Mouse (Mus musculus) CH12.LX (cell line): ENCODE measurements around the gene Kmt5a. TPM values are rescaled to one million over a fixed set of nuclear protein-coding genes. Genes with fewer than 3 reads are reported as not detected.

Source experiments
- DNase-seq: peaks from one replicate; pipeline ENCODE4 v3.0.0-alpha.2; 2013; ENCODE audit errors: extremely low read depth
- H3K27ac ChIP-seq: 2 replicates; pipeline ENCODE4 v1.5.1; 2012; ENCODE audit warnings: low read depth, mild to moderate bottlenecking, control low read depth, moderate library complexity; ENCODE audit not compliant: insufficient read depth
- H3K27me3 ChIP-seq: replicated peaks from 2 replicates; pipeline ENCODE3; 2012; ENCODE audit warnings: inconsistent platforms
- H3K36me3 ChIP-seq, 2 experiments: replicated peaks in 1 of 2; 2 replicates each; pipeline versions ENCODE3 to v1.6.1; 2012; ENCODE audit warnings: inconsistent platforms in 1 of 2, low read length in 1 of 2, mild to moderate bottlenecking in 1 of 2, mixed read lengths in 1 of 2, moderate library complexity in 1 of 2; ENCODE audit not compliant: control insufficient read depth in 1 of 2, insufficient read depth in 1 of 2
- H3K4me1 ChIP-seq, 2 experiments: 2 replicates each; pipeline ENCODE4 v1.6.1; 2012; ENCODE audit warnings: inconsistent platforms in 1 of 2, moderate library complexity in 1 of 2; ENCODE audit not compliant: insufficient read depth in 2 of 2, control insufficient read depth in 1 of 2
- H3K4me2 ChIP-seq: 2 replicates; pipeline ENCODE4 v1.6.1; 2012; ENCODE audit warnings: low read depth, mild to moderate bottlenecking, control low read depth; ENCODE audit not compliant: poor library complexity, insufficient read depth, severe bottlenecking
- H3K4me3 ChIP-seq, 3 experiments: fragments of 150-350 bp in 1 of 3; sonication (generic) in 1 of 3; replicated peaks in 1 of 3; 2 replicates each; pipeline versions ENCODE3 to v1.5.1; 2011 to 2012; ENCODE audit warnings: low read depth in 2 of 3, low read length in 2 of 3, mild to moderate bottlenecking in 2 of 3, moderate library complexity in 2 of 3, control low read depth in 1 of 3, improper control_type of control experiment in 1 of 3, inconsistent platforms in 1 of 3, mixed read lengths in 1 of 3; ENCODE audit not compliant: poor library complexity in 1 of 3
- H3K79me2 ChIP-seq: replicated peaks from 2 replicates; pipeline ENCODE4 v1.6.1; 2012; ENCODE audit warnings: mild to moderate bottlenecking, moderate library complexity; ENCODE audit not compliant: control insufficient read depth, poor library complexity, insufficient read depth, severe bottlenecking; ENCODE audit errors: extremely low read depth
- H3K9ac ChIP-seq: 2 replicates; pipeline ENCODE4 v1.6.1; 2012; ENCODE audit warnings: low read depth, mild to moderate bottlenecking, control low read depth, moderate library complexity; ENCODE audit not compliant: insufficient read depth
- H3K9me3 ChIP-seq: replicated peaks from 2 replicates; pipeline ENCODE3; 2012; ENCODE audit warnings: low read length, inconsistent platforms, mixed read lengths
- CHD1 ChIP-seq: IDR thresholded peaks from 2 replicates; pipeline ENCODE4 v1.6.1; 2012; ENCODE audit warnings: low read depth, low read length, improper control_type of control experiment, inconsistent platforms
- CTCF ChIP-seq, 2 experiments: IDR thresholded peaks in 1 of 2; conservative IDR thresholded peaks in 1 of 2; 2 replicates each; pipeline ENCODE4 v1.5.1; 2011 to 2012; ENCODE audit warnings: low read depth in 2 of 2, low read length in 2 of 2, improper control_type of control experiment in 1 of 2, inconsistent platforms in 1 of 2, mild to moderate bottlenecking in 1 of 2, moderate library complexity in 1 of 2
- E2F4 ChIP-seq: IDR thresholded peaks from 2 replicates; pipeline ENCODE4 v1.6.1; 2011; ENCODE audit warnings: low read depth, low read length, improper control_type of control experiment; ENCODE audit not compliant: insufficient replicate concordance
- ELF1 ChIP-seq: IDR thresholded peaks from 2 replicates; pipeline ENCODE4 v1.6.1; 2014; ENCODE audit warnings: low read depth, mild to moderate bottlenecking, inconsistent platforms, low read length, improper control_type of control experiment
- ETS1 ChIP-seq: conservative IDR thresholded peaks from 2 replicates; pipeline ENCODE4 v1.6.1; 2012; ENCODE audit warnings: low read depth, mild to moderate bottlenecking, inconsistent platforms, low read length, improper control_type of control experiment, moderate library complexity
- HCFC1 ChIP-seq: IDR thresholded peaks from 2 replicates; pipeline ENCODE4 v1.6.1; 2012; ENCODE audit warnings: low read depth, mild to moderate bottlenecking, inconsistent platforms, low read length, improper control_type of control experiment
- JUN ChIP-seq: IDR thresholded peaks from 2 replicates; pipeline ENCODE4 v1.6.1; 2011; ENCODE audit warnings: low read depth, mild to moderate bottlenecking, low read length, improper control_type of control experiment, moderate library complexity; ENCODE audit not compliant: insufficient read depth
- JUND ChIP-seq: conservative IDR thresholded peaks from 2 replicates; pipeline ENCODE4 v1.6.1; 2011; ENCODE audit warnings: low read depth, low read length, improper control_type of control experiment
- MAFK ChIP-seq: IDR thresholded peaks from 2 replicates; pipeline ENCODE4 v1.6.1; 2011; ENCODE audit warnings: low read length, improper control_type of control experiment; ENCODE audit not compliant: insufficient replicate concordance
- MAZ ChIP-seq: IDR thresholded peaks from 2 replicates; pipeline ENCODE4 v1.6.1; 2012; ENCODE audit warnings: low read depth, mild to moderate bottlenecking, inconsistent platforms, low read length, improper control_type of control experiment, moderate library complexity
- MEF2A ChIP-seq: IDR thresholded peaks from 2 replicates; pipeline ENCODE4 v1.6.1; 2014; ENCODE audit warnings: low read depth, mild to moderate bottlenecking, inconsistent platforms, low read length, improper control_type of control experiment, borderline replicate concordance
- MXI1 ChIP-seq: IDR thresholded peaks from 2 replicates; pipeline ENCODE4 v1.6.1; 2011; ENCODE audit warnings: mild to moderate bottlenecking, low read depth, low read length, improper control_type of control experiment
- NRF1 ChIP-seq: IDR thresholded peaks from 2 replicates; pipeline ENCODE4 v1.6.1; 2014; ENCODE audit warnings: low read depth, mild to moderate bottlenecking, inconsistent platforms, low read length, improper control_type of control experiment, moderate library complexity
- PAX5 ChIP-seq: IDR thresholded peaks from 2 replicates; pipeline ENCODE4 v1.6.1; 2012; ENCODE audit warnings: low read length, inconsistent platforms, mixed read lengths
- POLR2A ChIP-seq: IDR thresholded peaks from 2 replicates; pipeline ENCODE4 v1.6.1; 2011; ENCODE audit warnings: low read depth, mild to moderate bottlenecking, improper control_type of control experiment, low read length
- POLR2AphosphoS2 ChIP-seq: IDR thresholded peaks from 2 replicates; pipeline ENCODE4 v1.6.1; 2011; ENCODE audit warnings: low read depth, low read length, improper control_type of control experiment
- RCOR1 ChIP-seq: conservative IDR thresholded peaks from 2 replicates; pipeline ENCODE4 v1.6.1; 2012; ENCODE audit warnings: low read depth, mild to moderate bottlenecking, inconsistent platforms, low read length, improper control_type of control experiment
- SIN3A ChIP-seq: IDR thresholded peaks from 2 replicates; pipeline ENCODE4 v1.6.1; 2012; ENCODE audit warnings: low read length, improper control_type of control experiment, inconsistent platforms
- TBP ChIP-seq: conservative IDR thresholded peaks from 2 replicates; pipeline ENCODE4 v1.6.1; 2011; ENCODE audit warnings: low read depth, low read length, improper control_type of control experiment
- TCF12 ChIP-seq: IDR thresholded peaks from 2 replicates; pipeline ENCODE4 v1.6.1; 2014; ENCODE audit warnings: low read depth, mild to moderate bottlenecking, inconsistent platforms, low read length, improper control_type of control experiment
- UBTF ChIP-seq: IDR thresholded peaks from 2 replicates; pipeline ENCODE4 v1.6.1; 2012; ENCODE audit warnings: low read depth, mild to moderate bottlenecking, inconsistent platforms, low read length, improper control_type of control experiment, moderate library complexity
- USF2 ChIP-seq: conservative IDR thresholded peaks from 2 replicates; pipeline ENCODE4 v1.6.1; 2011; ENCODE audit warnings: low read depth, low read length, improper control_type of control experiment
- ZKSCAN1 ChIP-seq: IDR thresholded peaks from 2 replicates; pipeline ENCODE4 v1.6.1; 2012; ENCODE audit warnings: low read depth, inconsistent platforms, low read length, improper control_type of control experiment, borderline replicate concordance
- dilution Hi-C: fragments of 300-500 bp; cut with MboI; formaldehyde crosslinking; loops from 2 replicates; pipeline ENCODE4 v1.14.3; 2020; ENCODE audit warnings: low sequenced_read_pairs; ENCODE audit not compliant: extremely low pct_unique_long_range_greater_than_20kb, extremely low pct_ligation_motif_present
- in situ Hi-C: fragments of 300-500 bp; cut with MboI; formaldehyde crosslinking; loops from 3 replicates; pipeline ENCODE4 v1.14.3; 2019; ENCODE audit warnings: low sequenced_read_pairs, low pct_ligation_motif_present, low pct_unique_long_range_greater_than_20kb, mixed read lengths
- polyA plus RNA-seq: library from polyadenylated mRNA; unstranded; fragments of >175 nt; gene quantifications from 2 replicates; pipeline ENCODE4 v1.2.1, GENCODE M21; 2012; ENCODE audit warnings: low read depth; ENCODE audit not compliant: insufficient read length
- total RNA-seq, 2 experiments: library from RNA; depleted of rRNA; stranded (reverse); fragments of 300-350 nt in 1 of 2; fragments of >200 nt in 1 of 2; gene quantifications; 2 replicates each; pipeline ENCODE4 v1.2.3; 2012 to 2014

Gene Kmt5a
- total and polyA plus RNA-seq, 3 experiments: 55.3 to 151 (median 62.8) TPM

DNA sequence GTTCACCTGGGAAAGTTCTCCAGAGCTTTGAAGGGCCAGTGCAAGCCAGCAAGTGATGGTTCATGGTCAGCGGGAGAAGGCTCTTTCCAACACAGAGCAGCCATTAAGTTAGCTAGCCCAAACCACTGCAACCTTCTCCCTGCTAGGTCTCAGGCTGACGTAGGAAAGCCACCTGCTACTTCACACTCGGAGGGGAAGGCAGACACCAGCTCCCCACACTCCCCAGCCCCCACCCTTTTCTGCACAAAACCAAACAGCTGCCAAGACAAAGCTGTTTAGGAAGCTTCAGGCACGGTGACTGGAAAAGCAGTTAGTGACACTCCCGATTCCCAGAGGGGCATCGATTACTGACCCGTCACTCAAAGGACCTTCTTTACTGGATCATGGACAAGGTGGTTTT is 55.8 kb downstream of the Kmt5a start:
- H3K9me3 ChIP-seq: no peaks in the 10 kb centered on the region
- H3K4me3 ChIP-seq: no peak overlapping the region
- dilution Hi-C loops: no loop called here
- peaks cover 12 to 57% of the 10 kb centered on the region in 2 experiments for H3K36me3 ChIP-seq
- H3K4me1 ChIP-seq: peaks cover 0 to 56% of the 10 kb centered on the region in 2 experiments; a peak in 2 of 4 replicates
- TF ChIP-seq PAX5: no peak
- no peak for TF ChIP-seq TCF12
- TF ChIP-seq CHD1: no peak
- TF ChIP-seq ELF1: no peak
- TF ChIP-seq UBTF: no peak
- no peak for TF ChIP-seq ETS1
- TF ChIP-seq TBP: no peak
- no peak for TF ChIP-seq NRF1
- no peak for TF ChIP-seq MAFK
- TF ChIP-seq JUN: no peak
- no peak for TF ChIP-seq HCFC1
- TF ChIP-seq MAZ: no peak
- no peak for TF ChIP-seq MXI1
- no peak for TF ChIP-seq POLR2A
- TF ChIP-seq E2F4: no peak
- TF ChIP-seq SIN3A: no peak
- TF ChIP-seq POLR2AphosphoS2: no peak
- no peak for TF ChIP-seq CTCF (conservative IDR thresholded peaks at IDR 0.05 in 1 of 2, IDR thresholded peaks at IDR 0.05 in 1 of 2; ENCODE audit: low read depth in 2 of 2, low read length in 2 of 2)
- TF ChIP-seq USF2: no peak
- no peak for TF ChIP-seq MEF2A
- no peak for DNase-seq
- no peak overlapping the region for H3K4me2 ChIP-seq
- in situ Hi-C loops: no loop called here
- no peaks in the 10 kb centered on the region for H3K27me3 ChIP-seq
- no peaks in the 10 kb centered on the region for H3K79me2 ChIP-seq
- no peak overlapping the region for H3K9ac ChIP-seq
- H3K27ac ChIP-seq: no peak overlapping the region

DNA sequence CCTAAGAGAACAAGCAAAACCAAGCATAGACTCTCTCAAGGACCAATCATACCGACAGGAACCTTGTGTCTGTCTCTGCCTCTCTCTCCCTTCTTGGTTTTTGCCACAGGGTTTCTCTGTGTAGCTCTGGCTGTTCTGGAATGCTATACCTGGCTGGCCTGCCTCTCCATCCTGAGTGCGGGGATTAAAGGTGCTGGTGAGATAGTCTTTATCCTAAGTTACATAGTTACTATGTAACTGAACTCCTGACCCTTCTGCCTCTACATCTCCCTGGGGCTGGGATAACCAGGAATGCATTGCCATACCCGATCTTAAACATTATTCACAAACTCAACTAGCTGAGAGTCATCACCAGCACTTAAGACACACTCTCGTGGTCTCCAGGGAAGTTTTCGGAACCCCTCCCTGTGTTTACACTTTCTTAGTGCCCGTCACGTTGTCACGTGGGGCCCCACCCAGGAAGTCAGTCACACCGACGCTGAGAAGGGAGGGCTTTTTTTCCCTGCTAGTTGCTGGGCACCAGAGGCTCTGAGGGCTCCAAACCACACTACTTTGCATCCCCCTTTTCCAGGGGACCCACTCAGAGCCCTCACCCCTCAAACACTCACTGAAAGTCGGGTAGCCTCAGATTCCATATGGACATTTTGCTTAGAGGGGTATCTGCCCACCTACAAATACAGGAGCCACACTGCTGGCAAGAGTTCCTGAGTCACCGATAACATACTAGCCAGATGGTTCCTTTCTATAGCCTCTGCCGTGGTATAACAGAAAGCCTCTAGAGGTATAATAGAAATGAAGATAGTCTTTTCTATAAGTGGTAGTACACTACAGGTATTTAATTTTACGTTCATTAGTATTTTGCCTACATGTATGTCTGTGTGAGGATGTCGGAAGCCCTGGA is 57.1 kb downstream of the Kmt5a start:
- DNase-seq: no peak
- no peaks in the 10 kb centered on the region for H3K27me3 ChIP-seq
- H3K4me3 ChIP-seq: no peak overlapping the region
- in situ Hi-C loops (no loop called here), dilution Hi-C loops (no loop called here)
- H3K9ac ChIP-seq: no peak overlapping the region
- no peak overlapping the region for H3K4me2 ChIP-seq
- no peak overlapping the region for H3K27ac ChIP-seq
- peaks cover 0 to 56% of the 10 kb centered on the region in 2 experiments; a peak in 2 of 4 replicates for H3K4me1 ChIP-seq
- H3K79me2 ChIP-seq: no peaks in the 10 kb centered on the region
- no peaks in the 10 kb centered on the region for H3K9me3 ChIP-seq
- peaks cover 7 to 52% of the 10 kb centered on the region in 2 experiments for H3K36me3 ChIP-seq
- no peak for TF ChIP-seq RCOR1
- TF ChIP-seq JUND: no peak
- TF ChIP-seq PAX5: no peak
- TF ChIP-seq ZKSCAN1: no peak
- TF ChIP-seq USF2: no peak
- TF ChIP-seq SIN3A: no peak
